Mouse (Mus musculus): ENCODE measurements around the gene Cemip. TPM values are rescaled to one million over a fixed set of nuclear protein-coding genes. Genes with fewer than 3 reads are reported as not detected.

The Cemip gene
- polyA plus RNA-seq, 1 experiment, result 6.1 TPM

DNA sequence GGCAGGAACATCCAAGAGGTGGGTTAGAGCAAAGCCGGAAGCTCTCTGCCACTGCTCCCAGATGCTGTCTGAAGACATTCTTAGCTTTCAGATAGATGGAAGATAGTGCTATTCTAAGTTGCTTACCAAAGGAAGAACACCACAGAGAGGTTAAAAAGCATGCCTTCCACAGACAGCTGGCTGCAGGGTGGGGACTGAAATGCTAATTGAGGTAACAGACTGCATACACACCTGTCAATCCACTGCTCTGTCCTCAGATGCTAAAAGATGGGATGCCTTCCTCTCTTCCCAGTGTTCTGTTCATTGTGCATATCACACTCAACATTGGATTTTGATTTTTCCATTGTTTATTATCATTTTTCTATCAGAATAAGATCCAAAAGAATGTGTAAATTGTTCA lies 11.8 kb upstream of the Cemip start:
- DNase-seq (ENCODE audit: extremely low spot score in 1 of 2, low spot score in 1 of 2), result no peak

DNA sequence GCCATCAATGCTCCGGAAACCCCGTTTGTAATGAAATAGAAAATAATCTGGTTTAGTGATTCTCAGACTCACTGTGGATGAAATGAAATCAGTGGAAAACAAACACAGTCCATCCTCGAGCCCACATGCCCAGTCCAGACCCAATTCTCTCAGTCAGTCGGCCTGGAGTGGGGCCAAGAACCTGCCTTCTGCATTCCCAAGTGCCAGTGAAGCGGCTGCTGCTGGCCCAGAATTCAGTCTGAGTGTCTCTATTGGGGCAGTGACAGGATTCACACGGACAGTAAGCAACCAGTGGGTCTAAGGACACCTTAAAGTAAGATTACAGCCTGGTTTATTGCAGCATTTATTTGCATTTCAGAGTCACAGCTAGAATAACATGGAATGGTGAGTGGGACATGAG lies 10.2 kb upstream of the Cemip start:
- DNase-seq (ENCODE audit: extremely low spot score in 1 of 2, low spot score in 1 of 2), result no peak

DNA sequence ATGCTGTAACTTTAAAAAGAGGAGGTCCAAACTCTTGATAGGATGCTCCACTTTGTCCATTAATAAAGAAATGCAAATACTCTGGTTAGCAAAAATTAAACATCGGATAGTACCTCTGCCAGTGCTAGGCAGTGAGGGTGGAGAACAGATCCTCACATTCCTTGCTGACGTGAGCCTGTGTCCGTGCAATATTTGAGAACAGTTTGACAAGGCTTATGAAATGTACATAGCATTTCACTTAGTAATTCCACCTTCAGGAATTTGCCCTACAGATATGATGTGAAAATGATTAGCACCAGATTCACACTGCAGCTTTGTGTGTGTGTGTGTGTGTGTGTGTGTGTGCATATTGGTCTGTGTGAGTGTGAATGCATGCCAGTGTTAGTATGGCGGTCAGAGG lies 4.5 kb upstream of the Cemip start:
- DNase-seq (ENCODE audit: extremely low spot score in 1 of 2, low spot score in 1 of 2), result no peak

DNA sequence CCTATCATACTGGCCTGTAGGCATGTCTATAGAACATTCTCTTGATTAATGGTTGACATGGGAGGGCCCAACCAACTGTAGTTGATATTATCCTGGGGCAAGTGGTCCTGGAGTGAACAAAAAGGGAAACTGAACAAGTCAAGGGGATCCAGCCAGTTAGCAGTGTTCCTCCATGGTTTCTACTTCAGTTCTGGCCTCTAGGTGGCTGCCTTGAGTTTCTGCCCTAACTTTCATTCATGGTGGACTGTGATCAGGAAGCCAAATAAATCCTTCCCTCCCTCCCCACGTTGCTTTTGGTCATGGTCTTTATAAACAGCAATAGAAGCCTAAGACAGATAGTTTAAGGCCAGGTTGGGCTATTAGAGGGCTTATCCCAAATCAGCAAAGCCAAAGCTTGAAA lies 3.5 kb upstream of the Cemip start:
- DNase-seq (ENCODE audit: extremely low spot score in 1 of 2, low spot score in 1 of 2), result no peak

DNA sequence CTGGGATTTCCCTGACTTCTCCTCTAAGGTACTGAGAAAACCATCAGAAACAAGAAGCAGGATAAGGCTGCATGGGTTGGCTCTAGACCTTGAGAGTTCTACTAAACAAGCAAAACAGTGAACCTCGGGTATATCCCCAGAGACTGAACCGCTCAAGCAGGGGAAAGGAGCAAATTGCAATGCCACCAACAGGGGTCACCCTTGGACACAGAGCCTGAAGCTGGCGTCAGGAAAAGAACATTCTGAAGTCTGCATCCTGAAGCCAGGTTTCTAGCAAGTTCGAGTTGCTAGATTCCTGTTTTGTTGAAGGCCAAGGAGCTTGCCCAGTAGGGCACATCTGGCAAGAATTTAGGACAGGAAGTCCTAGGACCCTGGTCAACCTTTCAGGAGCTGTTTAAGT lies 2.7 kb upstream of the Cemip start:
- DNase-seq (ENCODE audit: extremely low spot score in 1 of 2, low spot score in 1 of 2), result peak in 1 of 2 experiments; percentile 78

DNA sequence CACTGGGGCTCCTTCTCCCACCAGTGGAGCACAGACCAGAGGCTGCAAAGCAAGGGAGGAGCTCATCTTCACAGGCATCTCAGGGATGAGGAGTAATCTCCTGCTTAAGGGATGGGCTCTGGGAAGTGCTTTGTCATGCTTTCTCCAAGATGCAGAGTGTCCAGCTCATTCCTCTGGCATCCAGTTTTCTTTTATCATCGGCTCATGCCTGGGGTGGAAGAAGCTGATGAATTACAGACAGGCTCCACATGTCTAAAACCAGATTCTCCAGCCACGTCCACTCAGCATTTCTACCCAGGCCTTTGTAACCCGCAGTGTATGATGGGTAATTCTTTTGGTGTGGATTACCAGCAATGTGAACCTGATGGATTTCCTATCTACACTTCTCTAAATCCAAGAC lies 1.9 kb upstream of the Cemip start:
- DNase-seq (ENCODE audit: extremely low spot score in 1 of 2, low spot score in 1 of 2), result no peak

DNA sequence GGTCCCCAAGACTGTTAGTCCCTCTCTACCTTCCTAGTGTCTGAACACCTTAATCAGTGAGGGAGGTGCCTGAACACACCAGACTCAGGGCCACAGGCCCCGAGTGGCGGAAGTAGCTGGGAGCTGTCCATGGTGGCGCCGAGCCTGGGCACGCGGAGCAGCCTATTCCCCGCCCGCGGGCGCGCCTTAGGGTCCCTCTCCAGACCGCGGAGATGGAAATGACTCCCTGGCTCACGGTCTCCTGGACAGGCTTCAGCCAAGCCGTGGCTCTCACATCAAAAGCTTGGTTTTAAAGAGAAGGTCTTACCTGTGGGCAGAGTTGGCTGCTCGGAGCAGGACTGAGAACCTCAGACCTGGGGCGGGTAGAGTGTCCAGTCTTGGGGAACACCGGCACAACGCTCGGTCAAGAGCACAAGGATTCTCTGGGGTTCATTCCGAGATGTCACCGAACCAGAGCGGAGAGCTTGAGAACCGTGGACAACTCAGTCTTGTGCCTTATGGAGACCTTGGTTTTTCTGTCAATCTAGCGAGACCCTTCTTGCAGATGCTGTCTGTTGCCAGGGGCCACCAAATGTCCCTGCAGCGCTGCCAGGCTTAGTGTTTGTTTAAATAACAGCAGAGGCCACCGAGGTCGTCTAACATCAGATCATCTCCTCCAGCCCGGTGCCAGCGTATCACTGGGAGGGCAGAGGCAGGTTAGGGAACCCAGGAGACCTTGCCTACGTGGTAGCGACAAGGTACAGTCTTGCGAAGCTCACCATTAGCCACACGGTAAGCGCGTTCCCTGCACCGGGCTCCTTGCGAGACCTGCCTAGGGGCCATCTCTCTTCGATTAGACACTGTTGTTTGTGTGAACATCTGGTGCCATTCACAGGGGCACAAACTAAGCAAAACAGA lies 1.0 kb downstream of the Cemip start:
- DNase-seq (ENCODE audit: extremely low spot score in 1 of 2, low spot score in 1 of 2), result peak in 1 of 2 experiments; percentile 28

DNA sequence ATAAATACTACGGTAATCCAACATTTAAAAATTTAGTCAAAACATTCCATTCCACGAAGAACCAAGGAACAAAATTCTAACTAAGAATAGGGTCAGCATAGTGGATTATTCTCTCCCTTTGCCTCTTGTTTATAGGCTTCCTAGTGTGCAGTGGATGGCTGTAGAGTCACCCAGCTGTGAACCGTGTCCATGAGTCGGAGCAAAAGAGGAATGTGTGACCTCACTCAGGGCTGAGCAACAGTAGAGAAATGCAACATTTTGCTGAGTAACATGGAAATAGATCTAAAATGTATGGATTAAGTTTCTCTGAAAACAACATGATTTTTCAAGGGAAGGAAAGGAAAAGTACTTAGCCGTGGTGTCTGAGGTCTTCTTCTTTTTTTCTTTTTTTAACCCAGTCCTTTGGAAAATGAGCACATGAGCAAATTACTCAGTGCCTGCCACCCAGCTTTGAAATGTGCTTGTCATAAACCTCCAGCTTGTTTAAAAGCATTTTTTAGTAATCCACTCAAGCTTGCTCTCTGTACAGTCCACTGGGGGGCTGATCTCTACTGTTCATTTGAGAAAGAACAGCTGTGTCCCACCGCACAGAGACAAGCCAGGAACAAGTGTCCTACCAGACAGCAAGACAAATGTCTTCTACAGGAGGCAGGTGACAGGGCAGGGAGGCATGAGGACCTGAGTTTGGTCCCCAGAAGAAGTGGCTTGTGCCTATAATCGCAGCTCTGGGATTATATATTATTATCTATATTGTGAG lies 8.9 kb downstream of the Cemip start:
- no peak for DNase-seq (ENCODE audit: extremely low spot score in 1 of 2, low spot score in 1 of 2)

DNA sequence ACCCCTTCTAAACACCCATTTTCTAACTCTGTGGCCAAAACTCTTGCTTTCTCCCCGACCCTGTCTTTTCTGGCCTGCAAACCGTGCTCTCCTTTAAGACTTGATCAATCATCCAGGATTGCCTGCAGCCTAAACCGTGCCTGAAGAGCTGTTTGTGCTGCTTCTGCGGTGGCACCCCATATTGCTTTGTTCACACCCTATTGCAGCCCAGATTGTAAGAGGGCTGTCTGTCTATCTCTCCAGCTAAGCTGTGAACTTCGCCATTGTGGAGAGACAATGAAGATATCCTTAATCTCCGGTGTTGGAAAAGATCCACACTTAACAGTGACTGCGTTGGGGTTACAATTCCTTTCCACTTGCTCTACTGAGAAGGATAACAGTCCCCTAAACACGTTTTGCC lies 12.0 kb downstream of the Cemip start:
- DNase-seq (ENCODE audit: extremely low spot score in 1 of 2, low spot score in 1 of 2), result no peak

DNA sequence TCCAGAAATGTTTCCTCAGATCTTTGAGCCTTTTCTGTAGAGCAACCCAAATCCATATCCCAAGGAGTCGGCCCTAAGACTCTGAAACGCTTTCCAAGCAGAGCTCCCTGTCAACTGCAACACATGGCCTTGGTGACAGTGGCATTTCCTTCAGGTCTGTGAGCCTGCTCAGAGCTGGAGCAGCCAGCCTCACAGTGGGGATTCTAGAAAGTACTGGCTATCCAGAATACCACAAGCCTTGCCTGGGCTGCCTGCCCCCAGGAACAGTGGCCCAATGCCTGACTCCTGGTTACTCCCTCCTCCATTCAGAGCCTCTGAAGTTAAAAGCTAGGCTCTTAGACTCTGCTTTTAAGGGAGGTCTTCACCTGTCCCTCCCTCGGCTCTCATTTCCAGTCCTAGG lies 12.4 kb downstream of the Cemip start:
- DNase-seq (ENCODE audit: extremely low spot score in 1 of 2, low spot score in 1 of 2), result no peak

DNA sequence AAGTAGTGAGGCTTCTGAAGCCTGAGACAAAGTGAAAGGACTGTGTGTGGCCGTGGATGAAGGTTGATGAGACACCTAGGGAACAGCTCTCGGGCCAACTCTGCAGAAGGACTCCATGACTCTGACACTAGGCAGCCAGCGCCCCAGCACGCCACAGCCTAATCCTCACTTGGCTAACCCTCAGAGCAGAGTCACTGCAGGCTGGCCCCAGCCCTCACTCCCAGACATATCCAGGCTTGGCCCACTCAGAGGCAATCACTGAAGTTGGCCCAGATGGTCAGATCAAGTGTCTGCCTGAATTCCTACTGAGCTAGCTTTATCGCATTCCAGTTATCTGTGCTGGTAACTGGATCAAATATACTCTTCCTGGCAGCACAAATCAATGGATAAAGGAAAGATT lies 17.4 kb downstream of the Cemip start:
- no peak for DNase-seq (ENCODE audit: extremely low spot score in 1 of 2, low spot score in 1 of 2)

DNA sequence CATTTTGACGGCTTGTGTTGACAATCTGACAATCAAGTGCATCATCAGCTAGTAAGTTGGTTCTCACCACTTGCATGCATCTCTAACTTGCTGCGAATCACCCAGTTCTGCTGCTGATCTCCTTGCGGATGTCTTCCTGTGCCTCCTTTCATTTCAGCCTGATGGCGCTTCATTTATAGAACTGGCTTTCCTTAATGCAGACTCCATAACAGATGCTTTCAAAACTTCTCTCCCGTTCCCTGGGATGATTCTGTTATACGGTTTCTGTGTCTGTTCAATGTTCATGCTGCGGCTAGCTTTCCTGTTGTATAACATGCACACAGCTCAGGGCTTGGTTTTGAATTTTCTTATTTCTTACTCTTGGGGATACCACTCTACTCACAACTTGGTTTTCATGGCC lies 26.5 kb downstream of the Cemip start:
- peak in 1 of 2 experiments; percentile 35 for DNase-seq (ENCODE audit: extremely low spot score in 1 of 2, low spot score in 1 of 2)

DNA sequence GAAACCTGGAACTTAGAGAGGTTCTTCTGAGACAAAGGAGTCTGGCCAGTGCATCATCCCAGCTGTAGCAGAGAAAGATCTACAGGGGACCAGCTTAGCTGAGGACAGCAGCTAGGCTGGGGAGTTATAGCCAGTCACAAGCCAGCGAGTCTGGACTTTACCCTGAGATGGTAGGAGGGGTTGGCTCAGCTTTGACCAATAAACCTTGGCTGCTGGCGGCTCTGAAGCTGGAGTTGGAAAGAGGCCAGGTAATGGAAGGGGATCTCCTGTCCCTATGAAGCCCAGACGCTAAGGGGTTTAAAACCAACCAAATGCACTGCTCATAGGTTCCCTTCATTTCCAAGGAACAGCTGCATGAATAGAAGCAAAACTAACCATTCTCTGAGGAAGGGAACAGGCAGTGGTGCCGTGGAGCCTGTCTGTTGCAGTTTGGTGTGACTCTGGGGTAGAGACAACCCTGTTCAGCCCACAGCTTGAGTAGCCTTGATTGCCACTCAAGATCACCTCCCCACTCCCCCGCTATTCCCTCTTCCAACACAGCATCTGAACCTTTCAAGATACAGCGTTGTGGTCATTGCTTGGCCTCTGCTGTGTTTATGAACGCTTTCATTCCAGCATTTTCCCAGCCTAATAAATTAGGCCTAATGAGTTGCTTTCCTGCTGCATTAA lies 30.2 kb downstream of the Cemip start:
- no peak for DNase-seq (ENCODE audit: extremely low spot score in 1 of 2, low spot score in 1 of 2)

DNA sequence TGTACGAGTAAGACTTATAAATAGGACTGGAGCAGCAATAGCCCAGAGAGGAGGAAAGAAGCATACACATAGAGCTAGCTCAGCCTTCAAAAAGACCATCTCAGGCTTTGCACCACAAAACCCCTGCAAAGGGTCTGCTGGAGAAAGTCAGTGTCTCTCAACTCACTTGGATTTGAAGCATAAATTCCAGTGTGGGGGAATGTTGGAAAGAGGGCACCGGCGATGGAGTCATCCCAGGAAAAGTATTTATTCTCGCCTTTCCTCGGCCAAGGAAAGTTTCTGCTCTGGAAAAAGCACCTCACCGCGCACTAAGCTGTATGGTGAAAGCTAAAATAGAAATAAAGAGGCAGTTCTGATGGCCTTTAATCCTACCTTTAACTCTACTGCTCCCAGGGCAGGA lies 32.4 kb downstream of the Cemip start:
- DNase-seq (ENCODE audit: extremely low spot score in 1 of 2, low spot score in 1 of 2), result no peak

DNA sequence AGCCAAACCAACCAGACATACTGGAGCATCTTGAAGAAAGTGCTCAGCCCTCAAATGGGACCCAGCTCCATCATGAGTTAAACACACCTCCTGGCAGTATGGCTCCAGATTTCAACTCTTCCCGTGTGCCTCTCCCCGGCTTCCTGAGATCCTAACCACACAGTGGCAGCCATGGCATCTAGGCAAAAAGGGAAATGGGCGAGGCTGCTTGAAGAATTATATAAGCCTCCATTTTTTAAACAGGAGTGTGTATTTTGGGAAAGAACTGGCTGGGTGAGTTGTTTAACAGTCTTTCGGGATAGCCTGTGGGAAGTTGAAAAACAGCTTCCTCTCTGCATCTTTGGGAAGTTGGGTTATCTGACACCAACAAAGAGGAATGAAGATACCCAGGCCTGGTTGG lies 34.9 kb downstream of the Cemip start:
- no peak for DNase-seq (ENCODE audit: extremely low spot score in 1 of 2, low spot score in 1 of 2)

DNA sequence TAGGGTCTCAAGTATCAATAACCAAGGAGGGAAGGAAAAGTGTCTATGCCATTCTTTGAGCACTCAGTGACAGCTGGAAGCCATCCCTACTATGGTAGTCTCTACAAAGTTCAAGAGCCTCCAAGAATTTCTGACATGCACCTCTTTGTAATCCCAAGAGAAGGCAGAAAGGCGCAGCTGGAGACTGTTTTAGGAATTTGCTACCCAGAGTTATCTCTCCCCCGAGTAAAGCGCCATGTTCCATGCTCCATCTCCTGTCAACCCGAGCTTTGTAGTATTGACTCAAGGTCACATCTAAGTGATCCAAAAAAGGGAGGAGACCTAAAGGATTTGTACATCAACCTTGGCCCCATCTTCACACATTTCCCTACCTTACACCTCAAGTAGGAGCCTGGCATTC lies 40.8 kb downstream of the Cemip start:
- DNase-seq (ENCODE audit: extremely low spot score in 1 of 2, low spot score in 1 of 2), result no peak

DNA sequence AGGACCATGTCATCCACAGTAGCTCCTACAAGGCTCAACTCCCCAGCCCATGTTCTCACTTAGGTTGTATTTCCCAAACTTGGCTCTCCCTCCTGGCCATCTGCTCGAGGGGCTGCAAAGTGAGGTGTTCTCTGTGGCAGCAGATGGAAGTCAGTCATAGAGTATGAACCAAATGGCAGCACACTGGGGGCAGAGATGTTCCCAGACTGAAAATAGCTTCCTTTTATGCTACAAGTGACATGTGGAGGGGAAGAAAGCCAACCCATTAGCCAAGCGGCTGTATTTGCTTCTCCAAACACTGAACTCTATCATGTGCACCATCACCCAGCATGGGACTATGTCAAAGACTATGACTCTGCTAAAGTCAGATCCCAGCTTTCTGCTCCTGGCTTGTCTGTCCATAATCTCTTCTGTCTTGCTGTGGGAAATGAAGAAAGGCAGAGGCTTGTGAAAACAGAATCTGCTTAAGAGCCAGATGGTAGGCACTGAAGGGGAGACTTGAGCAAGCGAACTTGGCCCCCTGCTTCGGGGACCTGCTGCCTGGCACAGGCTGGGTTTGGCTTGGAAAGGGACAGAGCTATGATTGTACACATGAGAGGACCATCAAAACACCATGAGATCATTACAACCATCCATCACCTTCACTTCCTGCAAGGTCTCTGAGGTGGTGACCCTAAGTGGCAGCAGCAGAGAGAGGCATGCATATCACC lies 41.6 kb downstream of the Cemip start:
- peak; percentile 74 to 82 for DNase-seq (ENCODE audit: extremely low spot score in 1 of 2, low spot score in 1 of 2)

DNA sequence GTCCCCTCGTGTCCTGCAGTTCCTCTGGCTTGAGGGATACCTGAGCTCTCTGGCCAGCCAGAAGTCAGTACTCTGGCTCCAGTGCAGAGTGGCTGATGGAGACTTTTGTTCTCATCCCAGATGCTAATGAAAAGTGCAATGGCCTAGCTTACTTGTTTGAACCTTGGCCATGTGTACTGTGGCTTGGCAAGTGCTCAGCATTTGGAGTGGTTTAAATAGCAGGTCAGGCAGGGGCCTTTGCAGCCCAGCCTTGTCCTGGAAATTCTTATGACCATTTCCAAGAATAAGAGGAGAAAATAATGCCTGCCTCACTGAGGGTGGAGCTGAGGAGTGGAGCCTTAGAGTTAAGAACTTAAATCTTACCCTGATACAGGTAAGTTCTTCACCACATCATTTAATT lies 43.6 kb downstream of the Cemip start:
- DNase-seq (ENCODE audit: extremely low spot score in 1 of 2, low spot score in 1 of 2), result no peak

DNA sequence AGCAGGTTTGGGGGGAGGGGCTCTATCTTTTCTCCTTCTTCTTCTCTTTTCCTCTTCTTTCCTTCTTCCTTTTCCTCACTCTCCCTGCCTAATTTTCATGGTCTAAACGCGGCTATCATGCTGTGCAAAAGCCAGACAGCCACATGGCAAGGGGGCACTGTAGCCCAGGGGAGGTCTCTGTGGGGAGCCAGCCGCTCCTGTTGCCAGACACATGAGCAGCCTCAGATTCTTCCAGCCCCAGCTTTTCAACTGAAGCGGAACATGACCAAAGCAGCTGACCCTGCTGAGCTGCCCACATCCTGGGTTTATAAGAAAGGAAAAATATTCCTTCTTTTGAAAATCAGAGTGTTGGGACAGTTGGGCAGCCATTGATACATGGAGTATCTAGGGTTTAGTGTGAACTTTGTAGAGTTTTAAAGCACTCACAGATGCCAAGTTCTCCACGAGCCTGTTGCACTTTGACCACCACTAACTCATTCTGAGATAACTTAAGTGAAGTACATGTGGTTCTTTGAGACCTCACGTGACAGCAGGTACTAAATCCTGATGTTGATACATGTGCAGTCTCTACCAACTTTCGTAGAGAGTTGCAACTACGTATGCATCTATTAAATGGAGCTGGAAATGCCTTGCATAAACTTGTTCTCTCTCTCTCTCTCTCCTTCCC lies 46.3 kb downstream of the Cemip start:
- no peak for DNase-seq (ENCODE audit: extremely low spot score in 1 of 2, low spot score in 1 of 2)

DNA sequence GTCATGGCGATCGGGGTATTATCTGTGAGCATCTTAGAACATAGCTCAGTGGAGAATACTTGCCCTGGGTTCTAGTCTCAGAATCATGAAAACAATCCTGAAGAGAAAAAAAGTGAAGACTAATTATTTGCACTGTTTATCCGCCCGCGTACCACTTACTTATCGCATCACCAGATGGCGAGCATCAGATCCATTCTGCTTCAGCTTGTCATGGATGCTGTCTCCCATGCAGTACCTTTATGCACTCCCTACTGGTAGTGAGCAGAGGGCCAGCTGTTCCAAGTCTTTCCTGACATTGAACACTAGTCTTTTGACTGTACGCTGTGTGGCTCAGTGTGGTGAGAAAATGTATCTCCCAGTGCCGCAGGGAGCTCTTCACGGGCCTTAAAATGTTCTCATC lies 47.7 kb downstream of the Cemip start:
- no peak for DNase-seq (ENCODE audit: extremely low spot score in 1 of 2, low spot score in 1 of 2)

Data from frontal cortex, adult 2 months (tissue).